Mouse (Mus musculus) layer of hippocampus, adult 8-10 months (tissue): ENCODE results near the gene Shld1. TPM values are rescaled to one million over a fixed set of nuclear protein-coding genes. Genes with fewer than 3 reads are reported as not detected.

ENCODE experiments used
- DNase-seq, 2 experiments: peaks; one replicate each; pipeline ENCODE4 v3.0.0; 2022; ENCODE audit warnings: low spot score in 2 of 2
- total RNA-seq, 4 experiments: library from RNA; stranded (reverse); gene quantifications; 2 replicates each; pipeline ENCODE4 v1.2.4; 2022

Shld1 gene
- total RNA-seq, 4 experiments from 2014 or later, result 8.6 to 13.6 (median 12.4) TPM

- DNase-seq, result no peak
These were observed 5.0 kb downstream of the Shld1 start for GRCm38 (mm10) chr2:132691731-132692130.

DNA sequence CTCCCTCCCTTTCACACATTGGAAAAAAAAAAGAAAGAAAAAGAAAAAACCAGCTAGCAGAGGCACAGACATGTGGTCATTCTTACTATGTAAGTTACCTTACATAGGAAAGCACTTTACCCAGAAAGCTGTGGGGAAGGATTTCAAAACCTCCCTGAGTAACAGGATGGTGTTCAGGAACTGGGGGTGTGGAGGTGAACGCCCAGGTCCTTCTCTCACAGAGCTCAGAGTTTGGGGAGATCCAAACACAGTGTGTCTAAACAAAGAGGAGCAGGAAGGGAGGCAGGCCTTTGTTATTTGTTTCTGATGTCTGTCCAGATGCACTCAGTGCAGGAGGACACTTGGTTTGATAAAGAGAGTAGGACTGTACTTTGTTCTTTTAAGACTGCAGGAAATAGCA lies 5.6 kb downstream of the Shld1 start:
- no peak for DNase-seq

DNA sequence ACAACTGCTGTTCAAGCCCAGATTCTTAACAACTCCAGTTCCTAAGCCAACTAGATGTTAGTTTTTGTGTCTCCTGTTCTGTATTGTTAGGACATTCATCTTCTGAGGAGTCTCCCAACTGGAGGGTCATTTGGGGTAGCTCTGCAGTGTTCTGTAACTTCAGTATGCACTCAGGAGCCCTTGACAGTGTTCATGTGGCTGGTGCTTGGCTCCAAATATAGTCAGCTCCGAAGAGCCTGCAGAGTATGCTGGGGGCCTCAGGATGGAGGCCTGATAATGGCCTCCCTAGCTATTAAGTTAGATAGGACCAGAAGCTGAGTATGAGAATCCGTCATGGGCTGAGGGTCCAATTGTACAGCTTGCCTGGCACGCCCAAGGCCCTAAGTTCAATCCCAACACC lies 7.2 kb downstream of the Shld1 start:
- no peak for DNase-seq

GRCm38 (mm10) chr2:132695358-132696093 lies 8.8 kb downstream of the Shld1 start:
- DNase-seq, result no peak

DNA sequence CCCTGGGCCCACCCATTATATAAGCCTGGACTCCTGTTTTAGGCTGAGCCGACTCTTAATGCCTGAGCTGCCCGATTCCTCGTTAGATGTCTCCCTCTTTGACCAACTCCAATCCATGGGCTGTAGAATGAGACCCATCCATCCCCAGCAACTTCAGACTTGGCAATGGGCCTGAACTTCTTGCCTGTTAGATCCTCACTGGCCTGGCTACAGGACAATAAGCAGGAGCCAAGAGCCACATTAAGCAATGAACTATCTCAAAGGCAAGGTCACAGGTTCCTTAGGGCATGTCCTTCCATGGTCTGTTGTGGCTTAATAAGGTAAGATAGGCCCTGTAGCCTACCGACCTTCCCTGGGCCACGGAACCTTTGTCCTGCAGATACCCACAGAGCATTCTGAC lies 9.8 kb downstream of the Shld1 start:
- DNase-seq, result no peak

- no peak for DNase-seq
These were observed 10.5 kb downstream of the Shld1 start for GRCm38 (mm10) chr2:132697256-132697655.

DNA sequence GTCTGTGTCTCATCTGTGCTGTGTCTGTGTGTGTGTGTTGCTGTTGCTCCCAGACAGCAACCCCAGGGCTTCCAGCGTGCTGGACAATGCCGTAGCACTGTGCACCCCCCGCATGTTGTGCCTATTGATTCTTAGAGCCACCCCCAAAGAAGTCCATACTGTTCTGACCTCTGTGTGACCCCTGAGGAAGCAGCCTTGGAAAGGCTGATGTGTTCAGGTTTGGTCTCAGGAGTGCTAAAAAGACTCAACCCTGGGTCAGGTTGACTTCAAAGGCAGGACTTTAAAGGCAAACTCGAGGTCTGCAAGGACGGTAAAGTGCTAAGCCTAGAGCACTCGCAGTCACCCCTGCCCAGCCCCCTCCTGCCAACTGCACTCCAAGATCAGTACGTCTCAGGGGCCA lies 11.0 kb downstream of the Shld1 start:
- DNase-seq, result no peak

DNA sequence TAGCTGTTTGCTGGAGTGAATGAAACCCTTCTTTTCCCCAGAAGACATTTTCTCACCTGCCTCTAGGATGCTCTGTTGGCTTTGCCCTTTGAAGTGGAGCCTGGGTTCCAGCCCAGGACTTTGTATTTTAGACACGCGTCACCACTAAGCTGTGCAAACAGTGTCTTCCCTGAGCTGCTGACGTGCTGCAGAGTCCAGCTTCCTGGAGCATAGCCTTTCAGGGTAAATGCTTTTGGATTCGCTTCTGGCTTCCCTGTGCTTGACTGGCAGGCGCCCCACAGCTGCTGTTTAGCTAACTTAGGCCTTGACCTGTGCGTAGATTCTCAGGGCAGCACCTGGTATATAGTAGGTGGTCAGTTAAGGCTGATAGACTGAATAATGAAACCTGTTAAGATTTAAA lies 11.7 kb downstream of the Shld1 start:
- no peak for DNase-seq

- no peak for DNase-seq
These were observed 14.2 kb downstream of the Shld1 start for GRCm38 (mm10) chr2:132700921-132701320.

DNA sequence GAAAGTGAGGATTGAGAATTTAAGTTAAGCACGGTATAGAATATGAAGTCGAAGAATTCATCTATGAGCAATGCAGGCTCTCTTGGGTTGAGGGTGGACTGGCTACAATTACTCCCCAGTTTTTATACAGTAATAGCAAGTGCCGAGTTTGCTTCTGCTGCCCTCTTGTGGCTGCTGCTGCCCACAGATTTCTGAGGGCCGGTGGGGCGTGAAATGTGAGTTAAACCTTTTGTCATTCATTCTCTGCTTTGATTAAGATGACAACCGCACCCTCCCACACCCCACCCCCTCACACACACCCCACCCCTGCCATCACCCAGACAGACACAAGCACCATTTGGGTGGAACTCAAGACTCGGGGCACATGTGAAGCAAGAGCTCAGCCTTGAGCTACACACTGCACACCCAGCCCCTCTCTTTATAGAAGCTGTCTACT lies 14.7 kb downstream of the Shld1 start:
- peak; percentile 47 to 73 for DNase-seq

DNA sequence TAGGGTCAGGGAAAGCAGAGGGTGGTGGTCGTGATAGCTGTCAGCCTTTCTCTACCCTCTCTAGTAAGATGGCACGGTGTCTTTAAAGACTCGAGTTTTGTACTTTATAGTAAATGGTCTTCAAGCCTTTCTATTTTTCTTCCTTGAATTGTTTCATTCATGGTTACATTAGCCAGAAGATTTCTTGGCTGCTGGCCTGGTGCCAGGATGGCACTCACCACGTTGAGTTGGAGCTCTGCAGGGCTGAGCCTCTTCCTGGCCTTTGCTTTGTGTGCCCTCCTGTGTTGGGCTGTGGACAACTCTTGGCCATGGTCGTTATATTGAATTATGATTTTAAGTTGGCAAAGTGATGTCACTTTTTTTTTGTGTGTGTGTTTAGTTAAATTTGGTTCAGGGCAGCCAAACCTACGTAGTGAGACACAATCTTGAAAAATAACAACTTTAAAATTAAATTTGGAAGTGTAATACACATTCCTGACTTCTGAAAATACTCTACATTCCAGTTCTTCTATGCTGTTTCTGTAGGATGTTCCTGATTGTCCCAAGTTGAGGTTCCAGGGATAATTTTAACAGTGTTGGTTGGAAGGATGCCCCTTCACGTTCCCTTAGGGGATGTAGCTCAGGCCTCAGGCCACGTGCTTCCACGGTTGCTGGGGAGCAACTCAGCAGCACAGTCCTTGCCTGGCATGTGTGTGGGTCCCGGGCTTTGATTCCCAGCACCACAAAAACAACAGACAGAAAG lies 18.7 kb downstream of the Shld1 start:
- DNase-seq, result no peak

GRCm38 (mm10) chr2:132706309-132706708 lies 19.6 kb downstream of the Shld1 start:
- DNase-seq, result no peak

- no peak for DNase-seq
These were observed 23.8 kb downstream of the Shld1 start for GRCm38 (mm10) chr2:132710488-132710887.

GRCm38 (mm10) chr2:132712061-132712460 lies 25.3 kb downstream of the Shld1 start:
- DNase-seq, result no peak

DNA sequence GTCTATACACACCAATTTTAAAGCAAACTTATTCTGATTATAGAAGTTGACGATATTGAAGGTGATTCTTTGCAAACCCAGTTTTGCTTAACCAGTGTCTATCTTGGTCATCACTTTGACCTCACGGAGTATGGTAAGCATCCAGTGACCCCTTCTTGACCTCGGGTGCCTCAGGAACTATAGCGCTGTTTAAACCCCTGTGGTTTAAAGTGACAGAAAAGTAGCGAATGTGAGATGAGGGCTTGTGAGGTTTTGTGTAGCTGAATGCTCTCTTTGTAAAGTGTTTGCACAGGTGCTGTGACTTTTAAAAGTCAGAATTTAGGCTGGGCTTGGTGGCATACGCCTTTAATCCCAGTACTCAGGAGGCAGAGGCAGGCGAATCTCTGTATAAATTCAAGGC lies 27.8 kb downstream of the Shld1 start:
- no peak for DNase-seq

DNA sequence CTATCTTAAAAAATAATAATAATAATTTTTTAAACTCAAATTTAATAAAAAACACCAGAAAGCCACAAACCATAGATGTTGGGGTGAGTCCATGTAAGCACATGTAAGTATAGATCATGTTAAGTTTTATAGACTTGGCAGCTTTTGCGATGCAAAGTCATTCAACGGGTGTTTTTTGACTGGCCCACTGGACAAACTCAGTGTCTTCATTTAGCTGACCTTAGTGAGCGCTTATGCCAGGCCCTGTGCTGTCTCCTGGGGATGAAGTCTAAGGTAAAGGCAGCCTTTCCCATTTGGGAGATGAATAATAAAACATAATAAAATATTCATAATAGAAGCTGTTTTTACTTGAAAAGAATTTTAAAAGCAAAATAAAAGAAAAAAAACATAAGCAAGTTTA lies 28.2 kb downstream of the Shld1 start:
- no peak for DNase-seq

- DNase-seq, result no peak
These were observed 28.8 kb downstream of the Shld1 start for GRCm38 (mm10) chr2:132715421-132716070.

DNA sequence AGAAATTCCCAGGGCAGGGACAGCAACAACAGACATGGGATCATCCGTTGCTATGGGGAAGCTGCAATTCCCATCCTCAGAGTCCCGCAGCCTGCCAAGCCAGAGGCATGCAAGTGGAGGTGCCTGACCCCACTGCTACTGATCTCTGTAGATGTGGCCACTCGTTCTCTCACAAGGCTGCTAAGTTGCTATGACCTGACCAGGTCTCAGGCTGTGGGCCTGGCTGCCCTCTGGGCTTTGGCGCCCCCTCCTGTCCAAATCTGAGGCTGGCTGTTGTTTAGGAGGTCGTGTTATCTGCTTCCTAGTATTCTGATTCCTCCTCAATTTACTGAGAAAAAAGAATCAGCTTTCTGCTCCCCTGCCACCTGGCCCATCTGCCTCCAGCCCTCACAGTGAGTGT lies 29.4 kb downstream of the Shld1 start:
- DNase-seq, result no peak

GRCm38 (mm10) chr2:132716901-132717536 lies 30.3 kb downstream of the Shld1 start:
- DNase-seq, result no peak

GRCm38 (mm10) chr2:132717537-132717912 lies 30.8 kb downstream of the Shld1 start:
- DNase-seq, result no peak

DNA sequence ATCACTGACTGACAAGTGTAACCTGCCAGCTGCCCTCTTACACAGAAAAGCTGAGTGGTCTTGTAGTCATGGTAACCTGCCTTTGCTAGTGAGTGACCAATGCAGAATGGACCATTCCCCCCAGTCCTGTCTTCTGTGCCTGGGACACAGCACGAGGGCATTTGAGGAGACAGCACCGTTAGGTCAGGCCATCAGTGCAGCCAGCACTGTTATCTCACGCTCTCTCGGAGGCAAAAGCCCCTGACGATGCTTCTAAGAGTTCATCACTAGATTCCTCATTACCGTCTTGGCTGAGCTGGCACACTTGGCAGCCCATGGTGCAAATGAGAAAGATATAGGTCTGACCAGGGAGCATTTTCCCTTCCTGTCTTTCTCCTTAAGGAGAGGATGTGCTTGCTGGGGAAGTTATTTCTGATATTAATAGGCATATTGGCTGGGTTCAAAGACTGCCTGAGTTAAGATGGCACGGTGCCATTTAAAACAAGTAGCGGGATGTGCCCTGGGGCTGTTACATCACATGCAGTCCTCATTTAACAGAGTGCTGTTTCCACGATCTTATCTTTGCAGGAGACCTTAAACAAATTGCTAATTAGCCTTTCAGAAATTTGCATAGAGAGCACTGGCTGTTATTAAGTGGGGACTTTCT lies 34.3 kb downstream of the Shld1 start:
- DNase-seq, result no peak
